Mouse (Mus musculus) T-cell, adult 2 months (primary cell): ENCODE results near the gene Fzr1.

Experiments used
- DNase-seq: peaks from one replicate; pipeline ENCODE4 v3.0.0; 2022; ENCODE audit warnings: low spot score

Gene Fzr1

GRCm38 (mm10) chr10:81402227-81402765 is 24.0 kb upstream of the Fzr1 start:
- no peak for DNase-seq

- DNase-seq, result no peak
Observed at GRCm38 (mm10) chr10:81401521-81402226, 23.4 kb upstream of the Fzr1 start.

GRCm38 (mm10) chr10:81401205-81401520 is 22.8 kb upstream of the Fzr1 start:
- no peak for DNase-seq

GRCm38 (mm10) chr10:81400371-81401204 is 22.3 kb upstream of the Fzr1 start:
- DNase-seq, result no peak

- no peak for DNase-seq
Observed at GRCm38 (mm10) chr10:81399798-81400308, 21.5 kb upstream of the Fzr1 start.

GRCm38 (mm10) chr10:81399296-81399695 is 21.0 kb upstream of the Fzr1 start:
- no peak for DNase-seq

DNA sequence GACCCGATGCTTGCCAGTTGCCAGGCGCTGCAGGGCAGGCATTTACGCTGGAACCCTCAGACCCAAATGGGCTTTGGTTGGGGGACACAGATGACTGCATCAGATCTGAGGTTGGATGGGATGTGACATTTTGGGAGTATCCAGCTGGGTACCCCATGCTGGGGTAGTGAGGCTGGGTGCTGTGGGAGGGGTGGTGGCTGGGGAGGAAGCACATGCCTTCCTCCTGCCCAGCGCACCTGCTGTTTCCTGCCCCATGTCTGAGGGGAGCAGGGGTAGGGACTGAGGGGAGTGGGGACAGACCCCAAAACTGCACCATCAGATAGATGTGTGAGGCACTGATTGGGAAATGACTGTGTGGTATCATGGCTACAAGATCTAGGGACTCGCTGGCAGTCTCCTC is 18.4 kb upstream of the Fzr1 start:
- DNase-seq, result no peak

DNA sequence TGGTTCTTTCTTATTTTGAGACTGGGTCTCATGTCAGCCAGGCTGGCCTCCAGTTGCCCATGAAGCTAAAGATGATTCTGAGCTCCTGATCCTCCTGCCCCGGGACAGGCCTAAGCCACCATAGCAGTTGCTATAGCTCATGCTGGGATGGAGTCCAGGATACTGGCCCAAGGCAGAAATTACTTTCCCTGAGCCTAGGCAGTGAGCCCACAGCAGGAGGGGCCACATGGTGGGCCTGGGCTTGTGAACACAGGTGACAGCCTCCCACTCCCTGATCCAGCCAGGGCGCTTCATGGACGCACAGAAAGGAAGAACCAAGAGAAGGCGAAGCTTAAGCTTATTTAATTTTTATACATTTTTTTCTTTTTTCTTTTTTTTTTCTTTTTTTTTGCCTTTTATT is 17.5 kb upstream of the Fzr1 start:
- no peak for DNase-seq

DNA sequence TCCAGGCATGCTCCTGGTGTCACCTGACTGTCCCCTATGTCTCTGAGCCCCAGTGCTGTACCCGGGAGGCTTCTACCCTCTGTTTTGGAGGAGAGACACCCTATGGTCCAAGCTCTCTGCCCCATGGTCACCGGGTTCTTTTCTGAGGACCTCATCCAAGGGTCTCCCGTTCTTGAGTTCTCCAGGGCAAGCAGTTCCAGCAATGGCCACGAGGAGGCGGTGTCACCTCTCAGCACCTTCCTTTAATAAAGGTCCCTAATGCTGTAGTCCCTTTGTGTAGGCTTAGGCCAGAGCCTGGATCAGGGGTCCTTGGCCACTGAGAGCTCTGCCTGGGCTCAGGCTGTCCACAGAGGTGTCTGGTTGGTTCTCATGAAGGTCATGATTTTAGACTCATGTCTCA is 16.8 kb upstream of the Fzr1 start:
- DNase-seq, result peak; percentile 60

- no peak for DNase-seq
Observed at GRCm38 (mm10) chr10:81393456-81394063, 15.2 kb upstream of the Fzr1 start.

DNA sequence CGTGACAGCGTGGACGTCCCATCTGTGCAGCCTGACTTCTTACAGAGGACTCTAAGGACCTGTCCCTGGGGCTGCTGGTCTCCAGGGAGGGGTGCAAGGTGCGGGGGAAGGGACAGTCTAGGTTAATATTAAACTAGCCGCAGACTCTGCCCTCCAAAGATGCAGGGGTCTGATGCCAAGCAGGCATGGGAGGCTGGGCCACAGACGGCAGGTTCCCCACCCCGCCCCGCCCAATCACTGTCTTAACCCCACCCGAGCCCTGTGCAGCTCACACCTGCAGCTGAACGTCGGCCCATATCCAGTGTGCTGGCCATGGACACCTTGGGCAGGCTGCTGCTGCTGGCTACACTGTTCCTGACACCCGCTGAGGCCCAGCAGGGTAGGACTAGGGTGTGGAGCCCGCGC is 14.5 kb upstream of the Fzr1 start, which contains the start of gene Smim24:
Gene Smim24, plus strand, starts transcription at position 271 of the 405 bp plus-strand sequence.
- no peak for DNase-seq

GRCm38 (mm10) chr10:81392270-81392669 is 14.0 kb upstream of the Fzr1 start:
- no peak for DNase-seq

DNA sequence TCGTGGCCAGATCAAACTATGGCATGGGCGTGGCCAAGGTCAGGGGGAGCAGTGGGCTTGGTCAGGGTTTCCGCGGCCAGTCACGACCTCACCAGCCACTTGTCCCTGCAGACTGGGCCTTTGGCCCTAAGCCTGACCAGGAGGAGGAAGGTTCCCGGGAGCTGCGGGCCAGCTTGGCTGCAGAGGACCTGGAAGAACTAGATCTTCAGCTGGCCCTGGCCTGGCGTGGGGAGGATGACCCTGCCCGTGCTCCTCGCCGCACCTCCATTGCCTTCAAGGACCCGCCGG is 12.3 kb upstream of the Fzr1 start:
- no peak for DNase-seq

- peak; percentile 66 for DNase-seq
Observed at GRCm38 (mm10) chr10:81389801-81390677, 11.7 kb upstream of the Fzr1 start.

GRCm38 (mm10) chr10:81389373-81389772 is 11.1 kb upstream of the Fzr1 start:
- DNase-seq, result no peak

GRCm38 (mm10) chr10:81388505-81389055 is 10.3 kb upstream of the Fzr1 start, which contains the start of gene Gm48552:
Gene Gm48552, plus strand, starts transcription at chr10:81389005.
- DNase-seq, result no peak

GRCm38 (mm10) chr10:81387716-81388115 is 9.4 kb upstream of the Fzr1 start:
- no peak for DNase-seq

DNA sequence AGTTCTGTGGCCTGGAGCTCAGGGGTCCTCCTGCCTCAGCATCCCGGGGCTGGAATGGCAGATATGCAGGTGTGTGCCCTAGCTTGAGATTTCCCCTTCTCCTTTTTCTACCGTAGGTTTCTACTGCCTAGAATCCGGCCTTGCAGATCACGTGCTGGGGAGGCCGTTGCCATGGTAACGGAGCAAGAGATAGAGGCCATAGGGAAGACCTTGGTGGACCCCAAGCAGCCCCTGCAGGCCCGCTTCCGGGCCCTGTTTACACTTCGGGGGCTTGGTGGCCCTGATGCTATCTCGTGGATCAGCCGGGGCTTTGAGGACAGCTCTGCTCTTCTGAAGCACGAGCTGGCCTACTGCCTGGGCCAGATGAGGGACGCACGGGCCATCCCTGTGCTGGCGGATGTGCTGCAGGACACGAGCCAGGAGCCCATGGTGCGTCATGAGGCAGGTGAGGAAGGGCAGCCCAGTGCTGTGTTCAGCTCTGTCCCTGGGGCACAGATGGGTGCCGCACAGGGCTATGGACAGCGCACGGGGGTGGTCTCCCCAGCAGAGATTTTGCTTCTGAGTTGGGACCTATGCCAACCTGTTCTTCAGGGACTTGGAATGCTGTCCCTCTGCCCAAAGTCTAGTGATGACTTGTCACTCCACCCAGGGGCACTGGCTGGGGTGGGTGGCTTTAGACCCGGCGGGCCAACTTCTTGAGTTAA is 7.4 kb upstream of the Fzr1 start:
- no peak for DNase-seq

DNA sequence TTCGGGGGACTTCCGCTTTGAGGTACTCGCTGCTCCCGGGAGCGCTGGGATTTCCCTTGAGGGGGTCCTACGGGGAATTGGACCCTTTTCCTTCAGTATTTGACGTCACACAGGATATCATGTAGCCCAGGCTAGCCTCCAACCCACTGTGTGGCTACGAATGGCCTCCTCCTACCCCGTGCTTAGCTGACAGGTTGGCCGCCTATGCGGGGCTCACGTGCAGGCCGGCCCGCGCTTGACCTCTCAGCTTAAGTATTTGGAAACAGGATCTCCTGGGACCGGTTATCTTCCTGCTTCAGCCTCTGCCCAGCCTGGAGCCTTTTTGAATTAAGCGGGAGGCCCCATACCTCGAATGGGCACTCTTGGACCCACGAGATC is 6.3 kb upstream of the Fzr1 start:
- no peak for DNase-seq

DNA sequence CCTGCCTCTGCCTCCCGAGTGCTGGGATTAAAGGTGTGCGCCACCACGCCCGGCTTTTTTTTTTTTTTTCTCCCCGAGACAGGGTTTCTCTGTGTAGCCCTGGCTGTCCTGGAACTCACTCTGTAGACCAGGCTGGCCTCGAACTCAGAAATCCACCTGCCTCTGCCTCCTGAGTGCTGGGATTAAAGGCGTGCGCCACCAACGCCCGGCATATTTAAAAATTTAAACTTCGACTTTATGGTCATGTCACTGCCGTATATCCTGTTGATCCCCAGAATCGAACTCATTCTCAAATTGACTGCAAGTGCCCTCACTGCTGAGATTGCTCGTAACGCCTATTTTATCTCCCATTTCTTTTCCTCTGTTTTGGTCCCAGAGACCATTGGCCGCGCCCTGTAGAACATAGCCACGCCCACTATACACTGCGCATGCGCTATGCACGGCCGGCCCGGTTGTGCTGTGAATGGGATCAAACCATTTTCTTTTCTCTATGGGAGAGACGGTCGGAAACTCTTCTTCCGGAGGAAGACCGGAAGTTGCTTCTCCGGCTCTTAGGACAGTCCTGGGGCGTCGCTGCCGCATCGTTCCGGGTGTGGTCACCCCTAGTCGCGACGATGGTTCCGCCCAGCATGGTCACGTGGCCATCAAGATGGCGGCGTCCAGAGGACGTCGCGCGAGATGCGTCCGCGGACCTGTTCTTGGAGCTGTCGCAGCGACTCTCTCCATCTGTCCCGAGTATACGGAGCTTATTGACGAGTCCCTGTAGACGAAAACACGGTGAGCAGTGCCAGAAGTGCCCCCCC is 5.7 kb upstream of the Fzr1 start, which contains the start of the genes Dohh and Gm48551:
Gene Dohh, plus strand, starts transcription at position 627 of the 803 bp plus-strand sequence.
Gene Gm48551, plus strand, starts transcription at position 665 of the 803 bp plus-strand sequence.
- DNase-seq, result peak; percentile 97
